Mouse (Mus musculus) neural tube, embryonic 14.5 days (tissue): ENCODE measurements at regions not wholly inside any gene's neighbourhood (a gene's known extent, or its start where the extent isn't known, plus 50 kb on each side); places are given as distances from the start of the nearest gene placed in this dataset.
A peak's percentile ranks its signal among the peaks of the same experiment; 100 is the strongest.

Source experiments
- ATAC-seq: fragments of 200-750 bp; cut with Nextera tagmentation; 2 replicates; pipeline ENCODE4 v1.8.0; 2017; ENCODE audit warnings: low read depth, mild to moderate bottlenecking, moderate TSS enrichment, moderate library complexity
- H3K27ac ChIP-seq: fragments of 300-500 bp; sonication (generic); 2 replicates; pipeline ENCODE4 v1.5.1; 2014; ENCODE audit warnings: low read depth, mild to moderate bottlenecking, control low read depth, low read length, moderate library complexity, mixed read lengths
- H3K27me3 ChIP-seq: fragments of 300-500 bp; sonication (generic); 2 replicates; pipeline ENCODE4 v1.6.1; 2014; ENCODE audit warnings: low read length; ENCODE audit not compliant: control insufficient read depth, insufficient read depth
- H3K36me3 ChIP-seq: fragments of 300-500 bp; sonication (generic); 2 replicates; pipeline ENCODE4 v1.6.1; 2014; ENCODE audit warnings: low read length, mixed read lengths; ENCODE audit not compliant: control insufficient read depth, insufficient read depth
- H3K4me1 ChIP-seq: fragments of 300-500 bp; sonication (generic); 2 replicates; pipeline ENCODE4 v1.6.1; 2014; ENCODE audit warnings: low read length; ENCODE audit not compliant: control insufficient read depth, insufficient read depth
- H3K4me2 ChIP-seq: fragments of 300-500 bp; sonication (generic); 2 replicates; pipeline ENCODE4 v1.6.1; 2014; ENCODE audit warnings: mild to moderate bottlenecking, low read depth, low read length, control low read depth
- H3K4me3 ChIP-seq: fragments of 300-500 bp; sonication (generic); 2 replicates; pipeline ENCODE4 v1.5.1; 2014; ENCODE audit warnings: low read depth, low read length, control low read depth, mixed read lengths
- H3K9ac ChIP-seq: fragments of 300-500 bp; sonication (generic); replicated peaks from 2 replicates; pipeline ENCODE4 v1.6.1; 2014; ENCODE audit warnings: low read depth, mild to moderate bottlenecking, control low read depth, low read length, mixed read lengths
- H3K9me3 ChIP-seq: fragments of 300-500 bp; sonication (generic); 2 replicates; pipeline ENCODE4 v1.6.1; 2016; ENCODE audit warnings: low read length; ENCODE audit not compliant: control insufficient read depth
- WGBS: fragments of 180-500 bp; shearing (Covaris S2); extraction: QIAGEN DNeasy Blood & Tissue Kit; methylation state at CpG from one replicate; pipeline ENCODE4 v1.1.7; 2014; 5-methylcytosine and 5-hydroxymethylcytosine counted together

DNA sequence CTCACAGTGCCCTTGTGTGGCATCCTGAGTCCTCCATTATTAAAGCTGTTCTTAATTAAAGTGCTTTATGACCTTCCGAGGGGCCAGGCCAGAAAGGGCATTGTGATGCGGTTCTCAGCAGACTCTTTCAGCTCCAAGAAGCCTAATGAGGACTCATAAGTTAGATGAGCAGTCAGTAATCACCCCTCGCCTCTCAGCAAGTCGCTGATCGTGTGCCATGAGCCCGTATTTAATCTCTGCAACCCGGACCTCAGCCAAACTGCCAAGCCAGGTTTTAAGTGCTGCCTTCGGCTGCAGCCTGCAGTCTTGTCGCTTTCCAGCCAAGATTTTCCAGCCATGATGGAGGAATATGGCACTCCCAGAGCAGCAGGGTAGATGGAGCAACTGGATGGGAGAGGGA lies 56.1 kb upstream of the Rbfox1 start:
- Histone ChIP-seq H3K9me3 (no peaks in the 10 kb centered on the region), H3K36me3 (no peaks in the 10 kb centered on the region), H3K9ac (no peak overlapping the region), H3K27ac (no peak overlapping the region), H3K4me2 (no peak overlapping the region), H3K4me3 (no peak overlapping the region), H3K27me3 (no peaks in the 10 kb centered on the region), H3K4me1 (no peaks in the 10 kb centered on the region)
- no peak for ATAC-seq
- 37% methylated on average over 9 of the region's 9 CpGs for WGBS

DNA sequence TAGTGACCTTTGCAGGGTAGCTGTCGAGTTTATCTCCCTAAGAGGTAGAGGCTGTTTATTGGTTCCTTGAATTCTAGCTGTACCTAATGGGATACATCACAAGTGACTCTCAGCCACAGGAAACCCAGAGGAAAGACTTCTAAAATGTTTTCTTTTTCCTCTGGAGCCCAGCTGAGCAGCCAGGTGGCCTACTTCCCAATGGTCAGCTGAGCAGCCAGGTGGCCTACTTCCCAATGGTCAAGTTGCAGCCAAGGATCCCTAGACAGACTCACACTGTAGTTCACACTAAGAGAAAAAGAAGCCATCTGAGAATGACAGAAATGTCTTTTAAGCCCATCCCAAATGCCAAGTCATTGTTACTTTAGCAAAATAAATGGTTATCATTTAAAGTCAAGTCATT lies 61.8 kb upstream of the Rbfox1 start:
- H3K27ac ChIP-seq, result no peak overlapping the region
- H3K9ac ChIP-seq, result no peak overlapping the region
- WGBS, result 53% methylated on average over 1 of the region's 1 CpGs
- no peaks in the 10 kb centered on the region for H3K4me1 ChIP-seq
- H3K36me3 ChIP-seq, result no peaks in the 10 kb centered on the region
- no peak overlapping the region for H3K4me2 ChIP-seq
- no peaks in the 10 kb centered on the region for H3K27me3 ChIP-seq
- H3K9me3 ChIP-seq, result no peaks in the 10 kb centered on the region
- no peak overlapping the region for H3K4me3 ChIP-seq
- no peak for ATAC-seq

DNA sequence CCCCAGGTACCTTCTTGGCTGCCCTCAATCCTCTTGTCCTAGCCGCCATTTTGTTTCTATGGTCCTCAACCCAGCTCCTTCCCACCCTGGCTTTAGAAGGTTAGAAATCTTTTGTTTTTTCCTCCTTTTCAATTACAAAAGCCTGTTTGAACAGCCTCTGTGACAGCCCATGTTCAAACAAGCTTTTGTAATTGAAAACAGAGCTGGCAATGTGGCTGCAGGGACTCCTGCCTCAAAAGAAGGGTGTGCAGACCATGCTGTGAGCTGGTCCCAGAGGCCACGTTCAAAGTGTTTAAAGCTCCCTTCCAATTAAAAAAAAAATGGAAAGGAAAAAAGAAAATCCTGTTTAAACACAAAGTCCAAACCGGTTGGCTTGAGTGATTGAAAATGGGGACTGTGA lies 68.0 kb upstream of the Rbfox1 start:
- no peak for ATAC-seq
- Histone ChIP-seq H3K27ac (no peak overlapping the region), H3K9ac (no peak overlapping the region), H3K9me3 (no peaks in the 10 kb centered on the region), H3K36me3 (no peaks in the 10 kb centered on the region), H3K4me3 (no peak overlapping the region), H3K27me3 (no peaks in the 10 kb centered on the region), H3K4me1 (no peaks in the 10 kb centered on the region), H3K4me2 (no peak overlapping the region)
- WGBS, result 27% methylated on average over 3 of the region's 3 CpGs

DNA sequence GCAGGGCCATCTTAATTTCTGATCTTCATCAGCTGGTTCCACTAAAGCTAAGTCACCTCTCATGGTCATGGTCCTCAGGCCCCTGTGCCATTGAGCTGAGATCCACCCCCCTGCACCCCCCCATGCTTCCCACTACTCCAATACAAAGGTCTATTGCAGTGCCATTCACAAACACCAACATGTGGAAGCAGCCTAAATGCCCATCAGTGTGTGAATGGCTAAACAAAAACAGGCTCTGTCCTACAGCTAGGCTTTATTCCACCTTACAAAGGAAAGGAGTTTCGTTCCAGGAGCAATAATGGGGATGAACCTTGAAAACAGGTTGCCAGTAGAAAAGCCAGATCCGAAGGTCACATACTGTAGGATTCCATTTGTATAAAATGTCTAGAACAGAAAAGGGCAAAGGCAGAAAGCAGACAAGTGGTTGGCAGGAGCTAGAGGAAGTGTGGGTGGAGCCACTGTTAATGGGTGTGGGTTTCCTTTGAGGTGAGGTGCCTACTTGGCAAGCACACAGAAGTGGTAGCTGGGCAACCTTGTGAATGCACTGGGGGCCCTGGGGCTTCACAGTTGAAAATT lies 72.8 kb upstream of the Rbfox1 start:
- H3K4me1 ChIP-seq, result no peaks in the 10 kb centered on the region; the same call in 1 of the 2 replicates
- no peak overlapping the region for H3K4me3 ChIP-seq
- no peaks in the 10 kb centered on the region for H3K9me3 ChIP-seq
- no peak overlapping the region for H3K27ac ChIP-seq
- H3K36me3 ChIP-seq, result no peaks in the 10 kb centered on the region
- no peak overlapping the region for H3K4me2 ChIP-seq
- no peak overlapping the region for H3K9ac ChIP-seq
- ATAC-seq, result no peak
- no peaks in the 10 kb centered on the region for H3K27me3 ChIP-seq
- 54% methylated on average over 2 of the region's 2 CpGs for WGBS

DNA sequence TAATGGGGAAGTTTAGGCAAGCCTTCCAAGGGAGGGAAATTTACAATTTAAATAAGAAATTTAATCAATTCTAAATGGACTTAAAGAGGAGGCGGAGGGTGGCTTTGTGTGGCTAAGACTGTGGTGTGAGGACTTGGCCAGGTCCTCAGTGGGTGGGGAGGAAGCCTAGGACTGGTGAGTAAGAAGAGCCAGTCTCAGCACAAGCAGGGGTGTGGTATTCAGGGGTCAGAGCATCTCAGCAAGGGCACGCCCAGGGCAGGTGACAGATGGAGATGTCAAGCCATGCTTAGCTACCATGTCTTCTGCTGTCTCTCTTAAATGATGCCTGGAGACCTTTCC lies 73.5 kb upstream of the Rbfox1 start:
- no peak overlapping the region for H3K27ac ChIP-seq
- ATAC-seq, result peak; percentile 70
- no peak overlapping the region for H3K4me2 ChIP-seq
- no peaks in the 10 kb centered on the region for H3K9me3 ChIP-seq
- 52% methylated on average over 2 of the region's 2 CpGs for WGBS
- H3K9ac ChIP-seq, result no peak overlapping the region
- H3K36me3 ChIP-seq, result no peaks in the 10 kb centered on the region
- H3K4me1 ChIP-seq, result no peaks in the 10 kb centered on the region; the same call in 1 of the 2 replicates
- no peak overlapping the region for H3K4me3 ChIP-seq
- no peaks in the 10 kb centered on the region for H3K27me3 ChIP-seq

DNA sequence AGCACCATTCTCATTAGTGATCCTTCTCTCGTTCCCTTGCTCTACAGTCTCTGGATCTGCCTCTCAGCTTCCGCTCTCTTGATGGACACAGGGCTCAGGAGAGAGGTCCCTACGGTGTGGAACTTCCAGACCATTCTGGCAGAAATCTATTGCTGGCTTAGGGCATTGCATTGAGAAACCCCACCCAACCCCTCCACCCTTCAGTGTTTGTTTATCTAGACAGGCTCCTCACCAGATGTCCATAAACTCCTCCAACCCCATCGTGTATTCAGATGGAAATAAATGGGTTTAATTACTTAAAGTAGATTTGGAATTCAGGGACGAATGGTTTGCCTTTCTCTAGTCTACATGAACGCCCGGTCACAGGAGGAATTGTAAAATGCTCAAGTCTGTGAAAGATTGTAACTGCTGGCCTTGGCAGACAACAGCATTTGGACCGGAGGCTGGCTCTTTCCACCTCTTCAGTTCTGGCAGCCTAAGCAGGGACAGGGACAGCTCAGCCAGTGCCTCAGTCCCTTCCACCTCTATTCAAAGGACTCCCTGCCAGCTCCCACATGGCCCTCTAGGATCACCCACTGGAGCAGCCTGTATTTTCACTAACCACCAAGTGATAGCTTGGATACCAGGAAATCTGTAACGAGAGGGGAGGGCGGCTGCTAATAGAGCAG lies 74.0 kb upstream of the Rbfox1 start:
- peak; percentile 70 for ATAC-seq
- Histone ChIP-seq H3K9ac (no peak overlapping the region), H3K27me3 (no peaks in the 10 kb centered on the region), H3K27ac (0 out of 2 replicates have a peak overlapping the region, but pooled peaks have one; percentile 30), H3K36me3 (no peaks in the 10 kb centered on the region), H3K9me3 (no peaks in the 10 kb centered on the region), H3K4me1 (no peaks in the 10 kb centered on the region; the same call in 1 of the 2 replicates), H3K4me2 (no peak overlapping the region), H3K4me3 (no peak overlapping the region)
- 47% methylated on average over 10 of the region's 10 CpGs for WGBS

DNA sequence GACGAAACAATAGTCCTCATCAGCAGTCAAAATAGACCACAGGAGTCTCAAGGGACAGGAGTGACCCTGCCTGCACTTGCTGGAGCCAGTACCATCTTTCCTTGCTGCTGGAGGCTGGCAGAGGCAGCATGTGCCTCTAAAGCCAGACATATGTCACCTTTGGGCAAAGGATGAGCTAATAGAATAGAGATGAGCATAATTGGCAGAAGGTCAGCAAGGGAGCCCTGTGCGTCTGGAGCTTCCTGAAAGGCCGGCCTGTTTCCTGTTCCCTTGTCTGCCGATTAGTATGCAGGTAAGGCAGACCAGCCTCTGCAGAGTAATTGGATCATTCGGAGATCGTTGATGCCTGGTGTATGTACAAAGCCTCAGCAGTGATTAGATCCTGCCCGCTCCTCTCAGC lies 87.0 kb upstream of the Rbfox1 start:
- 36% methylated on average over 7 of the region's 7 CpGs for WGBS
- Histone ChIP-seq H3K27me3 (no peaks in the 10 kb centered on the region), H3K4me1 (0 out of 2 replicates have a peak, but pooled peaks cover 5% of the 10 kb centered on the region), H3K9me3 (no peaks in the 10 kb centered on the region), H3K4me3 (no peak overlapping the region), H3K9ac (no peak overlapping the region), H3K36me3 (no peaks in the 10 kb centered on the region), H3K4me2 (no peak overlapping the region), H3K27ac (peak overlapping the region; percentile 55; the same call in 1 of the 2 replicates)
- ATAC-seq, result no peak

DNA sequence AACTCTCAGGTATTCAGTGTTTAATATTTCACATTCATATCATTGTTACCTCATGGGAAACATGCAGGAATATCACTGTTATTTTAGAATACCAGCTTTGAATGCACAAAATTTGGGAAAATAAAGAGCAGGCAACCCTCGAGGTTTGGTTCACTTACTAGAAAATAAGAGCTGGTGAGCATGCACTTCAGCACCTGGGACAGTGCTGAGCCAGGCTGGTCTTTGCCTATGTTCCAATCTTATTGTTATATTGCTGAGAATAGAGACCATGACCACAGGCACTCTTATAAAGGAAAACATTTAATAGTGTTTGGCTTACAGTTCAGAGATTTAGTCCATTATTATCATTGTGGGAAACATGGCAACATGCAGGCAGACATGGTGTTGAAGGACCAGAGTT lies 92.9 kb upstream of the Rbfox1 start:
- H3K9me3 ChIP-seq, result no peaks in the 10 kb centered on the region
- H3K9ac ChIP-seq, result no peak overlapping the region
- no peak overlapping the region for H3K27ac ChIP-seq
- no peaks in the 10 kb centered on the region for H3K36me3 ChIP-seq
- ATAC-seq, result no peak
- no peaks in the 10 kb centered on the region for H3K27me3 ChIP-seq
- H3K4me3 ChIP-seq, result no peak overlapping the region
- no peak overlapping the region for H3K4me2 ChIP-seq
- WGBS, result 49% methylated on average over 1 of the region's 1 CpGs
- H3K4me1 ChIP-seq, result no peaks in the 10 kb centered on the region

DNA sequence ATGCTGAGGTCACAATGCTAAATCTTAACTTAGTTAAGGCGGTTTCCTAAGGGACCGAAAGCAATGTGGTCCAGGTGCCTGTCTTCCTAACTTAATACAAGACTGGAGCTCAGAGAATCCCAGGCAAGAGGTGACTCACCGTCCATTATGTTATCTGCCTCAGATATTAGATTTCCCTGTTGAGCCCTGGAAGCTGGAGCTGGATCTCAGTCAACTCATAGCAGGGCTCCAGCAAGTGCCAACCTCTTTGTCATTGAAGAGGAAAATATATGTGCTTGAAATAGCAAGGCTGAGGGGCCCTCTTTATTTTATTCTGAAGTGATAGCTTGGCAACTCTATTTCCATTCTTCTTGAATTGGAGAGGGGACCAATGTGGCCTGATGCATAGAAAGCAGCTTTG lies 95.0 kb upstream of the Rbfox1 start:
- Histone ChIP-seq H3K27ac (no peak overlapping the region), H3K4me2 (no peak overlapping the region), H3K9ac (no peak overlapping the region), H3K9me3 (no peaks in the 10 kb centered on the region), H3K4me3 (no peak overlapping the region), H3K36me3 (no peaks in the 10 kb centered on the region), H3K4me1 (no peaks in the 10 kb centered on the region), H3K27me3 (no peaks in the 10 kb centered on the region)
- WGBS, result 89% methylated on average over 3 of the region's 3 CpGs
- ATAC-seq, result no peak
